Mouse (Mus musculus) G1E (cell line): Measurements from ENCODE around the gene C1ql1.

Experiments
- CTCF ChIP-seq: IDR thresholded peaks from 2 replicates; pipeline ENCODE4 v1.5.1; 2012; ENCODE audit warnings: low read depth, low read length, inconsistent platforms, mixed read lengths
- GATA2 ChIP-seq: IDR thresholded peaks from 2 replicates; pipeline ENCODE4 v1.6.1; 2012; ENCODE audit warnings: low read depth, low read length, inconsistent platforms, borderline replicate concordance

GRCm38 (mm10) chr11:102946992-102947343 lies 480 bp upstream of the C1ql1 start:
- TF ChIP-seq CTCF (no peak), GATA2 (no peak)
